Mouse (Mus musculus) CD4-positive, CD25-positive, alpha-beta regulatory T cell, adult 4 months (primary cell): ENCODE data around the gene Zdhhc1. TPM values are rescaled to one million over a fixed set of nuclear protein-coding genes. Genes with fewer than 3 reads are reported as not detected.
A peak's percentile ranks its signal among the peaks of the same experiment; 100 is the strongest.

ENCODE experiments used
- ATAC-seq: one replicate; pipeline ENCODE4 v1.8.0; 2017
- polyA plus RNA-seq, 2 experiments: library from polyadenylated mRNA; unstranded; fragments of 100-300 nt; shearing (Covaris generic); gene quantifications; one replicate each; pipeline ENCODE4 v1.2.1; 2017

Gene Zdhhc1
- polyA plus RNA-seq = 1 to 10 TPM in 1 of 2 experiments, under 1 TPM in 1; 0.97 to 1.5 TPM

GRCm38 (mm10) chr8:105496439-105497180, at the start of gene Zdhhc1:
Gene Zdhhc1, minus strand, starts transcription at chr8:105496902.
- peak; percentile 85 for ATAC-seq

GRCm38 (mm10) chr8:105545249-105545648, 48.5 kb upstream of the Zdhhc1 start:
- no peak for ATAC-seq

GRCm38 (mm10) chr8:105544544-105545205, 48.0 kb upstream of the Zdhhc1 start:
- ATAC-seq = no peak

GRCm38 (mm10) chr8:105543703-105544102, 47.0 kb upstream of the Zdhhc1 start:
- no peak for ATAC-seq

- no peak for ATAC-seq
Observed at GRCm38 (mm10) chr8:105542808-105543207, 46.1 kb upstream of the Zdhhc1 start.

- ATAC-seq = no peak
Observed at GRCm38 (mm10) chr8:105542032-105542656, 45.4 kb upstream of the Zdhhc1 start.

- no peak for ATAC-seq
Observed at GRCm38 (mm10) chr8:105538940-105539339, 42.2 kb upstream of the Zdhhc1 start.

- no peak for ATAC-seq
Observed at GRCm38 (mm10) chr8:105537011-105537677, 40.4 kb upstream of the Zdhhc1 start.

GRCm38 (mm10) chr8:105536546-105536945, 39.8 kb upstream of the Zdhhc1 start:
- ATAC-seq = no peak

- no peak for ATAC-seq
Observed at GRCm38 (mm10) chr8:105533892-105534329, 37.2 kb upstream of the Zdhhc1 start.

- ATAC-seq = no peak
Observed at GRCm38 (mm10) chr8:105533439-105533838, 36.7 kb upstream of the Zdhhc1 start.

- no peak for ATAC-seq
Observed at GRCm38 (mm10) chr8:105531774-105532173, 35.1 kb upstream of the Zdhhc1 start.

- no peak for ATAC-seq
Observed at GRCm38 (mm10) chr8:105529271-105529670, 32.6 kb upstream of the Zdhhc1 start.

GRCm38 (mm10) chr8:105528206-105528605, 31.5 kb upstream of the Zdhhc1 start:
- ATAC-seq = no peak

GRCm38 (mm10) chr8:105527110-105527509, 30.4 kb upstream of the Zdhhc1 start:
- ATAC-seq = no peak

- ATAC-seq = no peak
Observed at GRCm38 (mm10) chr8:105522890-105523289, 26.2 kb upstream of the Zdhhc1 start.

GRCm38 (mm10) chr8:105521995-105522769, 25.5 kb upstream of the Zdhhc1 start:
- no peak for ATAC-seq

- ATAC-seq = no peak
Observed at GRCm38 (mm10) chr8:105521061-105521460, 24.4 kb upstream of the Zdhhc1 start.

GRCm38 (mm10) chr8:105520521-105520920, 23.8 kb upstream of the Zdhhc1 start:
- no peak for ATAC-seq

GRCm38 (mm10) chr8:105519591-105519990, 22.9 kb upstream of the Zdhhc1 start:
- no peak for ATAC-seq

- ATAC-seq = peak; percentile 87
Observed at GRCm38 (mm10) chr8:105518436-105519313, 22.0 kb upstream of the Zdhhc1 start, which contains the start of gene Hsd11b2. Gene Hsd11b2, plus strand, starts transcription at chr8:105518755.
